Comparison of ENCODE assay signal across 8 mouse cellular contexts in genomic region chr2:31453559-31454177, GRCm38 (mm10). TPM values are rescaled to one million over a fixed set of nuclear protein-coding genes. Genes with fewer than 3 reads are reported as not detected.
DNase-seq lines count a peak whose midpoint lies in the region; ATAC-seq lines count a peak whose summit lies in the region.

No protein-coding gene starts in this region.

- peaks cover 52% of the 10 kb centered on the region for H3K27me3 ChIP-seq in liver, embryonic 12.5 days (replicated peaks)
- H3K27me3 ChIP-seq in embryonic facial prominence, embryonic 15.5 days: peaks cover 7% of the 10 kb centered on the region; the same call in 1 of the 2 replicates
- H3K27me3 ChIP-seq in stomach, embryonic 15.5 days (replicated peaks): no peaks in the 10 kb centered on the region
- H3K27me3 ChIP-seq in hindbrain, embryonic 10.5 days (ENCODE audit: insufficient read depth, poor library complexity, severe bottlenecking): peaks cover 74% of the 10 kb centered on the region

- H3K4me2 ChIP-seq in liver, embryonic 12.5 days: no peak overlapping the region
- no peak overlapping the region for H3K4me2 ChIP-seq in embryonic facial prominence, embryonic 15.5 days (replicated peaks)
- no peak overlapping the region for H3K4me2 ChIP-seq in stomach, embryonic 15.5 days

- peaks cover 31% of the 10 kb centered on the region for H3K4me1 ChIP-seq in liver, embryonic 12.5 days
- peaks cover 62% of the 10 kb centered on the region for H3K4me1 ChIP-seq in embryonic facial prominence, embryonic 15.5 days
- peaks cover 53% of the 10 kb centered on the region for H3K4me1 ChIP-seq in stomach, embryonic 15.5 days
- H3K4me1 ChIP-seq in hindbrain, embryonic 10.5 days (replicated peaks): peaks cover 64% of the 10 kb centered on the region

- H3K9ac ChIP-seq in liver, embryonic 12.5 days: no peak overlapping the region
- no peak overlapping the region for H3K9ac ChIP-seq in embryonic facial prominence, embryonic 15.5 days
- H3K9ac ChIP-seq in stomach, embryonic 15.5 days: no peak overlapping the region

- H3K27ac ChIP-seq in liver, embryonic 12.5 days: no peak overlapping the region
- H3K27ac ChIP-seq in embryonic facial prominence, embryonic 15.5 days (replicated peaks): peak overlapping the region; percentile 78
- H3K27ac ChIP-seq in stomach, embryonic 15.5 days: peak overlapping the region; percentile 83
- no peak overlapping the region for H3K27ac ChIP-seq in hindbrain, embryonic 10.5 days

- no peak for ATAC-seq in liver, embryonic 12.5 days
- ATAC-seq in embryonic facial prominence, embryonic 15.5 days (ENCODE audit: insufficient number of reproducible peaks, low FRiP score, low TSS enrichment, low read depth): 0 out of 2 replicates have a peak, but pooled peaks have one; percentile 0
- ATAC-seq in stomach, embryonic 15.5 days (ENCODE audit: insufficient read depth, low FRiP score, low read depth): peak; percentile 40; the same call in 1 of the 2 replicates
- no peak for ATAC-seq in activated CD4-positive, CD25-positive, alpha-beta regulatory T cell, adult 4 months

- peak; percentile 68 for DNase-seq in liver
- peak; percentile 80 to 91 for DNase-seq in kidney, postnatal 36 days
- no peak for DNase-seq in hindbrain, embryonic 10.5 days (ENCODE audit: low spot score)
- DNase-seq in left cerebral cortex, postnatal 4 days: no peak

- no peak overlapping the region for H3K4me3 ChIP-seq in liver, embryonic 12.5 days
- H3K4me3 ChIP-seq in embryonic facial prominence, embryonic 15.5 days (replicated peaks): no peak overlapping the region
- no peak overlapping the region for H3K4me3 ChIP-seq in stomach, embryonic 15.5 days (replicated peaks)
- H3K4me3 ChIP-seq in hindbrain, embryonic 10.5 days: no peak overlapping the region

- 36% methylated on average over 11 of the region's 11 CpGs for WGBS in liver, embryonic 12.5 days (ENCODE audit: insufficient replicate concordance)
- 35% methylated on average over 11 of the region's 11 CpGs for WGBS in embryonic facial prominence, embryonic 15.5 days
- WGBS in stomach, embryonic 15.5 days: 34% methylated on average over 11 of the region's 11 CpGs
- WGBS in hindbrain, embryonic 10.5 days: 37% methylated on average over 11 of the region's 11 CpGs

- no peaks in the 10 kb centered on the region for H3K9me3 ChIP-seq in liver, embryonic 12.5 days (replicated peaks)
- H3K9me3 ChIP-seq in embryonic facial prominence, embryonic 15.5 days (replicated peaks): no peaks in the 10 kb centered on the region
- no peaks in the 10 kb centered on the region for H3K9me3 ChIP-seq in stomach, embryonic 15.5 days
- H3K9me3 ChIP-seq in hindbrain, embryonic 10.5 days: no peaks in the 10 kb centered on the region

- intact Hi-C loops in left cerebral cortex, postnatal 4 days (cut with DNase I): no loop called here

- H3K36me3 ChIP-seq in liver, embryonic 12.5 days: no peaks in the 10 kb centered on the region
- H3K36me3 ChIP-seq in embryonic facial prominence, embryonic 15.5 days: no peaks in the 10 kb centered on the region
- H3K36me3 ChIP-seq in stomach, embryonic 15.5 days: no peaks in the 10 kb centered on the region
- H3K36me3 ChIP-seq in hindbrain, embryonic 10.5 days: no peaks in the 10 kb centered on the region

RNA-seq across cellular contexts. Expression of gene Ass1, which starts 16.3 kb away (rescaled TPM):
- 58.9 and 59.9 TPM in 2 replicates for polyA plus RNA-seq in liver, embryonic 12.5 days (2016; fragmentation: Nextera tagmentation; extraction: Ambion mirVana)
- 38.1 and 41.3 TPM in 2 replicates for polyA plus RNA-seq in embryonic facial prominence, embryonic 15.5 days (2015; fragmentation: Nextera tagmentation; extraction: Ambion mirVana)
- polyA plus RNA-seq in stomach, embryonic 15.5 days (2015; fragmentation: Nextera tagmentation; extraction: Ambion mirVana): 153 and 178 TPM in 2 replicates
- polyA plus RNA-seq in hindbrain, embryonic 10.5 days (2016; fragmentation: Nextera tagmentation; extraction: Ambion mirVana): 11.8 and 15.0 TPM in 2 replicates
- 100 to 1,000 TPM; 445 to 470 TPM for polyA plus RNA-seq in activated CD4-positive, CD25-positive, alpha-beta regulatory T cell, adult 4 months (2017; shearing (Covaris generic))
- total RNA-seq in left cerebral cortex, postnatal 4 days (2021): 10 to 100 TPM; 14.7 to 18.2 TPM

Comparison
In these comparisons a context has a peak if more than half of its experiments do, and no peak if none do; other contexts are left out.
1. DNase-seq: peak in liver (single experiment) and kidney, postnatal 36 days (2 of 2); none in hindbrain, embryonic 10.5 days (single experiment) and left cerebral cortex, postnatal 4 days (single experiment).
2. ATAC-seq: peak in embryonic facial prominence, embryonic 15.5 days (single experiment) and stomach, embryonic 15.5 days (single experiment); none in liver, embryonic 12.5 days (single experiment) and activated CD4-positive, CD25-positive, alpha-beta regulatory T cell, adult 4 months (single experiment).
3. H3K27ac ChIP-seq: peak in embryonic facial prominence, embryonic 15.5 days (single experiment) and stomach, embryonic 15.5 days (single experiment); none in liver, embryonic 12.5 days (single experiment) and hindbrain, embryonic 10.5 days (single experiment).